Mouse (Mus musculus) thymus, adult 18-20 months (tissue): ENCODE measurements around the gene 1700037C18Rik.
A peak's percentile ranks its signal among the peaks of the same experiment; 100 is the strongest.

Experiments
- DNase-seq, 2 experiments: peaks; one replicate each; pipeline ENCODE4 v3.0.0; 2022; ENCODE audit warnings: mixed read lengths in 2 of 2

Gene 1700037C18Rik

DNA sequence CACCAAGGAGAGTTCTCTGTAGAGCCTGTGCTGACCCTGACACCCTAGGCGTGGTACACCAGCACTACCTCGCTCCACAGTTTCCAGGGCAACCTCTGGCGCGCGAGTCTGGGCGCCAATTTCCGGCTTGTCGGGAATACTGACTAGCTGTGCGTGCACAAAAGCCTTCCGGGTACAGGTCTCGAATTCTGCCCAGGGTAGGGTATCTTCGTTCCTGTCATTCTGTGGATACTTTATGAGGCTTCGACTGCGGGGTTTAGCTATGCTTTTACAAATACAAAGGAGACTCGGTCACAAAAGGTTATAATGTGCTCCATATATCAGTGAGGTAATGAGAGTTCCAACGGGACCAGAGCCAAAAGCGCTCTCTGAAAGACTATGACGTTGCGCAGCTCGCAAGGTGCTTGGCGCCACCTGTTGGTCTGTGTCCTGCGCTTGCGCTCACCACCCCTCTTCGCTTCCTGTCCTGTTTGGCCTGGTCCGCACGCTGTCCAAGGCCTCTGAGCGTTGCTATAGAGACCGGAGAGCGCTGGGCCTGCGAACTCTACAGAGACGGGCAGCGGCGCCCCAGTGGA, at the start of gene 1700037C18Rik, which contains the start of gene Cluap1:
1700037C18Rik (minus strand) TSS at position 153 of the 575 bp plus-strand sequence.
Cluap1 (plus strand) TSS at position 265 of the 575 bp plus-strand sequence.
- peak; percentile 70 to 81 for DNase-seq

DNA sequence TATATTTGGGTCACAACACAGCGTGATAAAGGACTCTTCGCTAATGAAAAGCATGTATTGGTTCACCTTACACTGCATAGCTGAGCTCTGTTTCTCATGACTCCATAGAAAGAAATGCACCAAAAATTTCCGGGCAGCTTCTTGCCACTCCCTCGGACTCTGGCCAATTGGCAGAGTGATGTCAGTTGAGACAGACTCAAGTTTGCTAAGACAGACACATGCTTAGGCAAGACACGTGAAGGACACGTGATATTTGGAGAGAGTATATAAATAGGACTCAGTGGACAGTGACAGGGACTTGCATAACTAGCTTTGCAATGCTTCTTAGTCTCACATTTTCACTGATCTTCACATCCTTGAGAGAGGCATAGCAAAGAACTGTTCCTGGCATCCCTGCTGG, 47.9 kb upstream of the 1700037C18Rik start:
- DNase-seq, result no peak

DNA sequence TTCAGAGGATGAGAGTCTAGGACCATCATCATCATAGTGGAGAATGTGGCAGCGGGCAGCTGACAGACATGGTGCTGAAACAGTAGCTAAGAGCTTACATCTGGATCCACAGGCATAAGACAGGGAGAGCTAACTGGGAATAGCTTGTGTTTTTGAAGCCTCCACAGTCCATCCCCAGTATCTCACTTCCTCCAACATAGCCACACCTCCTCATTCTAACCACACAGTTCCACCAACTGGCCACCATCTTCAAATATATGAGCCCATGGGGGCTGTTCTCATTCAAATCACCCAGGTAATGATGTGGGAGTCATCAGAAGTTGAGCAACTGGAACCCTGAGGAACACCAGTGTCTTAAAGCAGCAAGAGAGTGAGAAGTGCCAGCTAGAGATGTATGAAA, 42.7 kb upstream of the 1700037C18Rik start:
- no peak for DNase-seq

DNA sequence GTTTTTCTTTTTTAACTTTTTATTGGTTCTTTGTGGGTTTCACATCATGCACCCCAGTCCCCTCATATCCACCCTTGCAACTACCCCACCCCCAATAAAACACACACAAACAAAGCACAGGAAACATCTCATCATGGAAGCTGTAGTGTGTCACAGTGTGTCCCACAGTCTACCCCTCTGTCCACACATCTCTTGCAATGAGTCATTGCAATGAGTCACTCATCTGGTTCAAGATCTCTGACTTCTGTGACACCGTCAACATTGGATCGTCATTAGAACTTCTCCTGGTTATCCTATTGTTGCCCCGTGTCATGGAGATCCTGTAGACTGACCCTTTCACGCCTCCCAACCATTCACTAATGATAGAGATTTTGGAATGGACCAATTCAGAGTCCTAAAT, 26.2 kb upstream of the 1700037C18Rik start:
- DNase-seq, result no peak

DNA sequence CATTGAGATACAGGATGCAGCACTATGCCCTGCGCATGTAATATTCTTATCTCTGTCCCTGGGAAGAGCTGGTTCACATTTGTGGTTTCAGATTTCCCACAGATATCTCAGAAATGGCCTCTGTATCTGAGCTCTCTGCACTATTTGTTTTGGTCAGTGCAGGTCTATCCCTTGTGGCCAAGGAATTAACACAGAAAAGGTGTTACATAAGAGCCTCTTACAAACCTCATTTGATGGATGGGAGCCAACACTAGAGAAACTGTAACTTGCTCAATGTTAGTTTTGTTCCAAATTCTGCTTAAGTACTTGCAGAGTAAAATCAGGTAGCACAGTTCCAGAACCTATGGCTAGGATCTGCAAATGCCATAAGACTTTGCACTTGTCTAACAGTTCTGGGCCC, 25.6 kb upstream of the 1700037C18Rik start:
- DNase-seq, result no peak

DNA sequence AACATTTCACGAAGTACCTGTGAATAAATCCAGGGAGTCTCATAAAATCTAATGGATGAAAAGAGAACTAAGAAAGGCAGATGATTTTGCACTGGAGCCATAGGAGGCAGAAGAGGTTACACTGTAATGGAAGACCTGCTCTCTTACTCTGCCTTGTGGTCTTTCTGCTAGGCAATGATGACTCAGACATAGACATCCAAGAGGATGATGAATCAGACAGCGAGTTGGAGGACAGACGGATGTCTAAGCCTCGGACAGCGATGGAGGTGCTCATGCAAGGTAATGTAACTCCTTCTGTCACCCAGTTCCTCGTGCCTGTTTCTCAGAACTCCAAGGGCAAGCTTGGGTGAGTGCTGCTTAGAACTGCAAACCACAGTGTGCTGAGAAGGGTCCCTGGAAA, 25.0 kb upstream of the 1700037C18Rik start:
- no peak for DNase-seq

DNA sequence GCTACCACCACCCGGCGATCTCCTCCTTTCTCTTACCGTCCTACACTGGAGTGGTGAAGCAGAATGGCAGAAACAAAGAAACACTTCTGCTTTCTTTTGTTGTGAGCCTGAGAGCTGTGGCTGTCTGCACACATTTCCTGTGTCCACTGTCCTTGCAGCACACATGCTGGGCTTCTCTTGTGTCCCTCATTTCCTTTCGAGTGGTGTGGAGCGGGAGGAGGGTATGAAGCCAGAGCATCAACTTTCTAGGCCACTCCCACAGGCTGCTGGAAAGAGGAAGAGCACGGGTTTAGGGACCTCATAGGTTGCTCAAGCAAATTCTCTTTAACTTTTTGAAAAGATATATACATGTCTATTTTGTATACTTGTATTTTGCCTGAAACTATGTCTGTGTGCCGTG, 20.7 kb upstream of the 1700037C18Rik start:
- no peak for DNase-seq

DNA sequence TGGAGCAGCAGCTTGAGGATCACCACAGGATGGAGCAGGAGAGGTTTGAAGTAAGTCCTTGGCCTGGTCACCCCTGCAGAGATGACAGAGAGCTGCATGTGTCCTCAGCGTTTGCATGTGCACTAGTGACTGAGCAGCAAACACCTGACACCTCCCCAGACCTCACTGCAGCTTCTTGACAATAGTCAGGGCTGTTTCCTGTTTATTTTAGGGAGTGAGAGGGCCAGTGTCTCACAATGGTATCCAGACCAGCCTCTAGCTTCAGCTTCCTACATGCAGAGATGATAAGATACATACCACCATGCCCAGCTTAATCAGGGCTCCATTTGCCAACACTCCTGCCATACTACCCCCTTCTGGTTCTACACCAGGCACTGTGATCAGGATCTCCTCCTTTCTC, 20.1 kb upstream of the 1700037C18Rik start:
- DNase-seq, result no peak

DNA sequence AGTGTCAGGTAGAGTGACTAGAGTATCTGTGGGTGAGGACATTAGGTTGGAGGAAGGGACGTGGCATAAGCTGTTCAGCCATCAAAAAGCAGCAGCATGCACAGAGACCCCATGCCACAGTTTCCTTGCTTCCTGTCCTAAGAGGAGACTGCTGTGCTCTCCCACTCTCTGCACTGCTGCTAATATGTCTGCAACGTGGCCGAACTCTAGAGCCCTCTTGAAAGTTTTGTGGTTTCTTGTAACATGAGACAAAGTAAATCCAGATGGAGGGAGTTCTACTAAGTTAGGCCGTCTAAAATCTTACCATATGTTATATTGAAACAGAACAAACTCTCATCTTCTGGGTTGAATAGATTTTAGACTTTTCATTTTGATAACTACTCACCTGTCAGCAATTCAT, 15.5 kb upstream of the 1700037C18Rik start:
- no peak for DNase-seq

DNA sequence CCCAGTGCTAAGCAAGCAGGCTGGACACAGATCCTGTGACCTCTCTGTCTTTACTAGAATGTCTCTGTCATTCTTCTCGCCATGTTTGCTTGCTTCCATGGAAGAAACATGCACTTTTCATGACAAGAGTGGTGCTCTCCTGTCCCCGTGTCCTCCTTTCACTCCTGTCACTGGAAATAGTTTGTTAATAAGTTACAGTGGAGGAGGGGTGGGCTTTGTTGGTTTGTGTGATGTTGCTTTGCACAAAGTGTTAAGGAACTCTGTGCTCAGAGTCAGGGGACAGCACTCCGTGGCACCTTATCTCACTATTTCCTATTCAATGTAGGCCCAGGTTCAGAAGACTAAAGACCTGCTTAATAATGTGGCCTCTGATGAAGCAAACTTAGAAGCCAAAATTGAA, 15.0 kb upstream of the 1700037C18Rik start:
- DNase-seq, result no peak

DNA sequence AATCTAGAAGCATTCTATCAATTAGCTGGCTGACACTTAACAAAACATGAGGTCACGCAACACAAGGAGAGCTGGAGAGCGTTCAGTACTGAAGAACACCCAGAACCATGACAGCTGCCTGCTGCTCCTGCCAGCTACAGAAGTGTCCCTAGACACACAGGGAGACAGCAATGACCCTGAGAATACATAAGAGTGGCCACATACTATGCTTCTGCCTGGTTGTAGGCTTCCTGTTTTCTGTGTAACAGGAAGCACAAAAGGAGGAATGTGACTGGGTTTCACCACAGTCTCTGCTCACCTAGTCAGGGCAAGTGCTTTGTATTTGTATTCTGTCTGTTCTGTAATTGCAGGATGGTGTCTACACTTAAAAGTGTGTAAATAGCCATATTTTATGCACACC, 12.3 kb upstream of the 1700037C18Rik start:
- DNase-seq, result no peak

DNA sequence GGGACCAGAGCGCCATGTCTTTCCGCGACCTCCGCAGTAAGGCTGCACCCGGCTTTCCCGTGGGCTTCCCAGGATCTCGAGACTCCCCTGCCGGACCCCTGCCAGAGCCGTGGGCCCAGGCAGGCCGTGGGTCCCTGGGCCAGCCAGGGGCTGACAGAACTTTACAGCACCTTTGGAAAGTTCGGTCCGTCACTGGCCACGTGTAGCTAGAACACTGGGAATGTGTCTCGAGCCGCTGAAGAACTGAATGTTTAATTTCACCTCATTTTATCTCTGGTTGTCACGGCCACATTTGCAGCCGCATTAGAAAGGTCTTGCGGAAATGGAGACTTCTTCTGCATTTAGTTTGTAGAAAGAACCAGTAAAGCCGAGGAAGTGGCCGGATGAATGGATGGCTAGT, 629 bp upstream of the 1700037C18Rik start:
- no peak for DNase-seq

DNA sequence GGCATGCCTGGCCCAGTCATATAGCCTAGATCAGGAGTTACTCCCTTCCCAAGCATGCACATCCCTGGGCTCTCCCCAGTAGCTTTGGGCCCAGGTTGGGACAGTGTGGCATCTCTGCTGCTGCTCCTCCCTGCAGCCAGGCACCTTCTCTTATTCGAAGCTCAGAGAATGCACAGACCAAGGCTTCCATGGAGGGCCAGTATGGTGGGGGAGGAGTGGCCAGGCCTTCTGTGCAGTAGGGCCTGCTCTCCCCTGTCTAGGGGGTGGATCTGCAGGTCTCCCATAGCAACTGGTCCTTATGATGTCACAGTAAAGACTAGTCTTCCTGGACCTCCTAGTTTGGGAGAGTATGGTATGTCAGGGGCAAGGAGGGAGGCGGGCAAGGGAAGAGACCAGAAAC, 1.0 kb downstream of the 1700037C18Rik start:
- no peak for DNase-seq

DNA sequence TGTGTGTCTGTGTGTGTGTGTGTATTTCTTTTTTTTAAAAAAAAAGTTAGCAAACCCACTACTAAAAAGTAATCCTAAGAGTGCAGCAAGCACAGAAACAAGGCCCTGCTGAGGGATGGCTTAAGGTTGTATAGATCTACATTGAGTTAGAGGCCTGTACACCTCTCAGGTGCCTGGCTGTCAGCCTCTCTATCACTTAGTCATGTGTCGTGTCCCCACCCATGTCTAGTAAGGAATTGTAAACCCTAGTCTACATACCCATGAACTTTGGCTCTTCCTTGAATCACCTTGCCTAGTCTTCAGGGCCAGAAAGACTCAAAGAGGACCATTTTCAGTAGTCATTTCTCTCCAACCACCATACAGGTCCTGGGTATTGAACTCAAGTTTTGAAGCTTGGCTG, 11.9 kb downstream of the 1700037C18Rik start:
- no peak for DNase-seq

DNA sequence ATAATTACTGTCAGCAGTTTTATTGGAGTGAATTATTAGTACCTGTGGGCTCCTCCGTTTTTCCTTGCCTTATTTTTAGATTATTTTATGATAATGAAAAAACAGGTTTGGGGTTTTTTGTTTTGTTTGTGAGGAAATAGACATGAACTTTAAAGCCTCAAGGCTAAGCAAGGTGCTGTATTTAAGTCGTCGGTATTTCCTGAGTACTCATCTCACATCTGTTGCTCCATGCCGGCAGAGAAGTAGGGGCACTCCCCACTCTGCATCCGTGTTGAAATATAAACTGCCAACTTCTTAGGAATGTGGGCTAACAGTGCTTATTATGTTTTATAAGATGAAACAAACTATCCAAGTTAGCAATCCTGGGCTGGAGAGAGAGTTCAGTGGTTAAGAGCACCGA, 12.4 kb downstream of the 1700037C18Rik start:
- DNase-seq, result no peak

DNA sequence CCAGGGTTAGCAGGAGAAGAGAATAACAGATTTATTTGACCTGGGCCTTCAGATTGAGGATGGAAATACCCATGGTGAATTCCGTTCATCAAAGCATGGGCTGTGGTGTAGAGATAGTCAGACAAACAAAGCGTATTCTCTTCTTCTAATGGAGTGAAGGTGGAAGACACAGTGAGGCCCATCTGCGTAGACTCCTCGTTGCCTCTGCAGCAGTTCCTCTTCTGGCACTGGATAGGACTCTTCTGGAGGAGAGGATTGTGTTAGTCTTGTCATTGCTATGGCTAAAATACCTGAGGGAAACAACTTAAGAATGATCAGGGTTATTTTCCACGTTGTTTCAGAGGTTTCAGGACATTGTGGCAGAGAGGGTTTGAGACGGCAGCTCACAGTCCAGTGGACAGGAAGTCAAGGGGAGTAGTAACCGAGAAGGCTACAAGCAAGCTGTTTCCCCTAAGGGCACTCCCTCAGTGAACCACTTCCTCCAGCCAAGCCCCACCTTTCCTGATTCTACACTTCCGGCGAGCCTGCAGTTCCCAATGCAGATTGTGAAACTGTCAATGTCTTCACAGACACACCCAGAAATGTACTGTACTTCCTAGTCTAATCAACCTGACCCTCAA, 13.2 kb downstream of the 1700037C18Rik start:
- peak; percentile 25 to 46 for DNase-seq

DNA sequence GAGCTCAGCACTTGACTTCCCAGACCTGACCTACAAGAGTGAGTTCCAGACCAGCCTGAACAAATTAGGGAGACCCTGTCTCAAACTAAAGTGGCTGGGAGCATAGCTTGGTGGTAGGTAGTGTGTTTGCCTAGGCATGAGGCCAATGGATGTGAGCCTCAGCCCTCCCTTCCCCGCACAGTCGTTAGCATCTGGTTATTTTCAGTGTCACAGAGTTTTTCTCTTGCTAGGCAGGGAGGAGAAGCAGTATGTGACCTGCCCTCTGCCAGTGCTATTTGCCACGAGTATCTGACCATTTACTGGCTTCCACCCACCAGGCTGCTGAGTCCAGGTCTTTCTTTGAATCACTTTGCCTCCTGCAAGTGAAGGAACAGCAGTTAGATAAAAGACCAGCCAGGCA, 14.8 kb downstream of the 1700037C18Rik start:
- no peak for DNase-seq

DNA sequence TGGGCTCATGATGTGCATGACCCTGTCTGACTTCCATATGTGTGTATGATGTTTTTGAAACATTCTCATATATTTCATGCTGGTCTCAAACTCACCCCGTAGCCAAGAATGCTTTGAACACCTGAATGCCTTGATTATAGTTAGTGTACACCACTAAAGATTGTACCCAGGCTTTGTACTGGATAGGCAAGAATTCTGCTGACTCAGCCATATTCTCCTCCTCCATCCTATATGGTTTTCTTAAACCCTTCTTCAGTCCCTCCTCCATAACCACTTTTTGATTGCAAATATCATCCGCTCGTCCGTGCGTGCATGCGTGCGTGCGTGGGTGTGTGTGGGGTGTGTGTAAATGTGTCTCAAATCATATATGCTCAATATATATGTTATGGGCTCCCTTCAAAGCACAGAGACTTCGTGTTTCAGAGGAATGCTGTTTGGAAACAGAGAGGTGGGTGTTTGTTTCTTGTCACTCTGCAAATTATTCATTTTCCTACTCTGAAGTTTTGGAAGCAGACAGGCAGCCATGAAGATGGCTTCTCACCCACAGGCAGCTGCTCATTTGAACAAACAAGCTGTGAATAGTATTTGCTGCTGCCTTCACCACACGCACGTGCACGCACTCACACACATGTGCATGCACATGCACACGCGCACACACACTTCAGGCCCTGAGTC, 16.7 kb downstream of the 1700037C18Rik start:
- no peak for DNase-seq

DNA sequence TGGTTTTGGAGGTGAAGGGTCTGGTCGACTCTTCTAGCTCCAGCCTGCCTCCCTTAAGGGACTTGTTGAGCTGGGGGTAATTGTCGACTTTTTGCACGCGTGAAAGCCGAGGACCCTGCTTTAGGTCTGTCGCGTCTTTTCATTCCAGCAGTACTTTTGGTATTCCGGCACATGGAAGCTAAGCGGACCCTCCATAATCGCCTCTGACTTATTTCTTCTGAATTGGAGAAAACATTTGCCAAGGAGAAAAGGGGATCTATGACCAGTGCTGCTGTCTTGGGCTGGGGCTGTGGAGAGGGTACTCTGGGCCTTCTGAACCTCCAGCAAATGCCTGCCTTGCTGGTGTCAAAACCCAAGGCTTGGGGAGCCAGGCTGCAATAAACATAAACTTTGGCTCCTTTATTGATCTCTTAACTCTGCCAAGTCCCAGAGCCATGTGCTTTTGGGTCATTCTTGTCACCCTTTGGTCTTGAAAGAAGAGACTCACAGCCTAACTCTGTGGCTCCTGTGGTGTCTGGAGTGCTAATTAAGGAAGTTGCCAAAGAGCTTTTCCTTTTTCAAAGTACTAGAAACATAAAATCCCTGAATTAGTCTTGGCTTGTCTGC, 23.3 kb downstream of the 1700037C18Rik start:
- no peak for DNase-seq

DNA sequence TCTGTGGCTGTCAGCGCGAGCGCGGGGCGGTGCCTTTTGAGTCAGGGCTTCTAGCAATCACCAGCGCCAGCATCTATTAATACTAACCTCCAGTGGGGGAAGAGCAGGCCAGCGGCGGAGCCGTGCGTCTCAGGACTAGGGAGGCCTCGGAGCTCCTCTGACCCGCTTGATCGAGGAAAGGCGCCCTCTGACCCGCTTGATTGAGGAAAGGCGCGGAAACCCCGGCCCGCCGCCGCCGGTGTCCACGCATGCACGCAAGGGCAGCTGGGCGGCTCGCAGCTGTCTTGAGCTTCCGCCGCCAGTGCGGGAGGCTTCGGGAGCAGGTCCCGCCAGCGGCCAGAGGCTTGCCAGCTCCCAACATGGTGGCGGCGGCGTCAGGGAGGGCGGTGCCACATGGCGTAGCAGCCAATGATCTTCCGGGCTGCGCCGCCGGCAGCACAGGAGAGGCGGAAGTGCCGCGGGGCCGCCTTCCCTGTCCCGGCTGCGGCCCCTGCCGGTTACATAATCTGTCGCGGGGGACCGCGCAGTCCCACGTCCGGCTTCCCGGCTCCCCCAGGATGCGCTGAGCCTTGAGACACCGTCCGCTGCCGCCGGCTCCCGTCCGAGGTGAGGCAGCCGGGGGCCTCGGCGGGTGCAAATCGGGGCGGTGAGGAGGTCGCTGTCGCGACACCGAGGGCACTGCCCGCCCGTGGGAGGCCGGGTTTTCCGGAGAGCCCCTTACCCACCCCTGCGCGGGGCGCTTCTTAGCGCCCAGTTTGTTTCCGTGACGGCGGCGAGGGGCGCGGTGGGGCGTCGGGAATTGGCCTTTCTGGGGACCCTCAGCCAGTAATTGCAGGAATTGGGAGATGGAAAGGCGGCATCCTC, 24.1 kb downstream of the 1700037C18Rik start, which contains the start of the genes Zfp597 and Gm20695:
Zfp597 (minus strand) TSS at position 361 of the 864 bp plus-strand sequence.
Gm20695 (plus strand) TSS at position 448 of the 864 bp plus-strand sequence.
- DNase-seq, result peak; percentile 88 to 90

DNA sequence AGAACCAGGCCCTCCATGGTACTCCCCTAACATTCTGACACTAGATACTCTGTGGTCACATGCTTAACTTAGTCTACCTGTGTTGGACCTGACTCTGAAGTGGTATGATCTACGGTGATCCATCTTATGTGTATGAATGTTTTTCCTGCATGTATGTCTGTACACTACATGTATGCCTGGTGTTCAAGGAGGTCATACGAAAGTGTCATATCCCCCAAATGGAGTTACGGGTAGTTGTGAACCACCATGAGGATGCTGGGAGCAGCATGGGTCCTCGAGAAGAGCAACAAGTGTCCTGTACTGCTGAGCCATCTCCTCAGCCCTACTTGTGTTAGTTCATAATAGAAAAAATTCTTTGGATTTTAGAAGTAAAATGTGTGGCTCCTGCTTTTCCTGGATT, 32.1 kb downstream of the 1700037C18Rik start:
- DNase-seq, result no peak

DNA sequence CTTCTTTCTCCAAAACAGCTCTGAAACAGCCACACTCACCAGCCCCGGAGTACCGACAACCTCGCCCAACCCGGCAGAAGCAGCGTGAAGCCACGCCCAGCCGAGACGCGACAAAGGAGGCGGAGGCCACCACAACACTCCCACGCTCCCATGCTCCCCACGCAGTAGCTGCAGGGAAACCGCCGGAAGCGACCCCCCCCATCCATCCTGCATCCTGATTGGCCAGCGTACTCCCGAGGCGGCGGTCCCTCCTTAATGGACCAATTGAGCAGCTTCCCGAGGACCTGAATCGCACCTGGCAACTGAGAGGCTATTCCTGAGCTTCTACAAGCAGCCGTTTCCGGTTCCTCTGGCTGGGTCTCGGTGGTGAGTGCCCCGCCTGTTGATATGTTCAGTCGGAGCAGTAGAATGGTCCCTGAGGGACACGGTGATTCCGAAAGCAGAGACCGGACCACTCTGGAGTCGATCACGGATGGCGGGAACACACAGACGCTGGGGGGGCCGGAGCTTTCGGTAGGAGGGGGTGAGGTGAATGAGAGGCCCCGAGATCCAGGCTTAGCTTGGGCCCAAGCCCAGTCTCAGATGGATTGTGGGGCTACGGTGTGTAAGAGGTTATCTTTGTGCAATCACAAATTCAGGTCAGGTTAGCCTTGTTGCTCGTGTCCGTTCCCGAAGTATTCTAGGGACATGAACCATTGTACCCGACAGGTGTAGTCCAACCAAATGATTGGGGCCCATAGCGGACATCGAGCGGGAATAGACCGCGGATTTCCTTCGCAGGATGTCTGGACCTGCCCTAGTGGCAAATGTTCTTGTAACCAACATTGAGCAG, 36.1 kb downstream of the 1700037C18Rik start, which contains the start of gene Naa60:
Naa60 (plus strand) TSS at position 160 of the 832 bp plus-strand sequence.
- DNase-seq, result peak; percentile 88 to 94
